Mouse (Mus musculus): Measurements from ENCODE around the gene Nphp4.

- no peak for TF ChIP-seq POLR2A (IDR thresholded peaks at IDR 0.05; ENCODE audit: insufficient read length, low read depth)
- TF ChIP-seq E2F4 (IDR thresholded peaks at IDR 0.05; ENCODE audit: insufficient read depth) = no peak
- TF ChIP-seq USF1 (IDR thresholded peaks at IDR 0.05; ENCODE audit: low read depth) = no peak
- no peak for TF ChIP-seq POLR2AphosphoS2 (IDR thresholded peaks at IDR 0.05; ENCODE audit: insufficient read length, low read depth)
- no peak for TF ChIP-seq MAX (IDR thresholded peaks at IDR 0.05; ENCODE audit: low read depth)
- TF ChIP-seq SRF (IDR thresholded peaks at IDR 0.05; ENCODE audit: control insufficient read depth, insufficient read length, low read depth) = no peak
- TF ChIP-seq TCF12 (IDR thresholded peaks at IDR 0.05; ENCODE audit: insufficient read depth, poor library complexity, severe bottlenecking) = no peak
- TF ChIP-seq TCF3 (IDR thresholded peaks at IDR 0.05; ENCODE audit: insufficient read length, low read depth) = no peak
- TF ChIP-seq CEBPB (IDR thresholded peaks at IDR 0.05; ENCODE audit: insufficient read depth, poor library complexity, severe bottlenecking) = no peak
Observed at GRCm38 (mm10) chr4:152550203-152550549, 73.7 kb downstream of the Nphp4 start.

All from myocyte (in vitro differentiated cells).